Mouse (Mus musculus): ENCODE data around the gene Optn. TPM values are rescaled to one million over a fixed set of nuclear protein-coding genes. Genes with fewer than 3 reads are reported as not detected.

The Optn gene
- polyA plus RNA-seq, 1 experiment = 13.3 TPM

GRCm38 (mm10) chr2:5058436-5058835 is 5.4 kb downstream of the Optn start:
- Histone ChIP-seq H3K27me3 (ENCODE audit: control insufficient read depth, insufficient read depth, low read length, poor library complexity, severe bottlenecking) (no peaks in the 10 kb centered on the region; the same call in 1 of the 2 replicates), H3K4me1 (ENCODE audit: control insufficient read depth, insufficient read depth, low read length) (no peaks in the 10 kb centered on the region), H3K4me3 (ENCODE audit: low read depth, low read length) (no peak overlapping the region), H3K27ac (ENCODE audit: insufficient read depth, low read length) (no peak overlapping the region), H3K36me3 (ENCODE audit: control insufficient read depth, insufficient read depth, low read length, poor library complexity, severe bottlenecking) (no peaks in the 10 kb centered on the region), H3K9me3 (replicated peaks; ENCODE audit: control insufficient read depth, insufficient read depth, low read length, poor library complexity, severe bottlenecking) (no peaks in the 10 kb centered on the region), H3K9ac (ENCODE audit: low read depth, poor library complexity, severe bottlenecking) (no peak overlapping the region)
- TF ChIP-seq CTCF (IDR thresholded peaks at IDR 0.05; ENCODE audit: low read depth, low read length) = no peak
- no peak for TF ChIP-seq EP300 (IDR thresholded peaks at IDR 0.05; ENCODE audit: insufficient read depth, low read depth, low read length)
- TF ChIP-seq POLR2A (IDR thresholded peaks at IDR 0.05; ENCODE audit: insufficient read depth, low read length) = no peak

- H3K27me3 ChIP-seq (ENCODE audit: control insufficient read depth, insufficient read depth, low read length, poor library complexity, severe bottlenecking) = no peaks in the 10 kb centered on the region
- no peak overlapping the region for H3K27ac ChIP-seq (ENCODE audit: insufficient read depth, low read length)
- TF ChIP-seq EP300 (IDR thresholded peaks at IDR 0.05; ENCODE audit: insufficient read depth, low read depth, low read length) (no peak), POLR2A (IDR thresholded peaks at IDR 0.05; ENCODE audit: insufficient read depth, low read length) (no peak), CTCF (IDR thresholded peaks at IDR 0.05; ENCODE audit: low read depth, low read length) (no peak)
- peaks cover 5% of the 10 kb centered on the region for H3K9me3 ChIP-seq (replicated peaks; ENCODE audit: control insufficient read depth, insufficient read depth, low read length, poor library complexity, severe bottlenecking)
- H3K9ac ChIP-seq (ENCODE audit: low read depth, poor library complexity, severe bottlenecking) = no peak overlapping the region
- no peak overlapping the region for H3K4me3 ChIP-seq (ENCODE audit: low read depth, low read length)
- no peaks in the 10 kb centered on the region for H3K4me1 ChIP-seq (ENCODE audit: control insufficient read depth, insufficient read depth, low read length)
- H3K36me3 ChIP-seq (ENCODE audit: control insufficient read depth, insufficient read depth, low read length, poor library complexity, severe bottlenecking) = no peaks in the 10 kb centered on the region
Measured at GRCm38 (mm10) chr2:5050562-5050961, 13.3 kb downstream of the Optn start.

- Histone ChIP-seq H3K9ac (ENCODE audit: low read depth, poor library complexity, severe bottlenecking) (no peak overlapping the region), H3K27me3 (ENCODE audit: control insufficient read depth, insufficient read depth, low read length, poor library complexity, severe bottlenecking) (no peaks in the 10 kb centered on the region), H3K4me3 (ENCODE audit: low read depth, low read length) (no peak overlapping the region), H3K9me3 (replicated peaks; ENCODE audit: control insufficient read depth, insufficient read depth, low read length, poor library complexity, severe bottlenecking) (no peaks in the 10 kb centered on the region), H3K4me1 (ENCODE audit: control insufficient read depth, insufficient read depth, low read length) (peaks cover 3% of the 10 kb centered on the region), H3K36me3 (ENCODE audit: control insufficient read depth, insufficient read depth, low read length, poor library complexity, severe bottlenecking) (no peaks in the 10 kb centered on the region), H3K27ac (ENCODE audit: insufficient read depth, low read length) (no peak overlapping the region)
- TF ChIP-seq CTCF (IDR thresholded peaks at IDR 0.05; ENCODE audit: low read depth, low read length) (no peak), POLR2A (IDR thresholded peaks at IDR 0.05; ENCODE audit: insufficient read depth, low read length) (no peak), EP300 (IDR thresholded peaks at IDR 0.05; ENCODE audit: insufficient read depth, low read depth, low read length) (no peak)
Measured at GRCm38 (mm10) chr2:5047016-5047415, 16.8 kb downstream of the Optn start.

- Histone ChIP-seq H3K9ac (ENCODE audit: low read depth, poor library complexity, severe bottlenecking) (peak overlapping the region; percentile 33; the same call in 1 of the 2 replicates), H3K4me1 (ENCODE audit: control insufficient read depth, insufficient read depth, low read length) (peaks cover 3% of the 10 kb centered on the region), H3K4me3 (ENCODE audit: low read depth, low read length) (no peak overlapping the region), H3K36me3 (ENCODE audit: control insufficient read depth, insufficient read depth, low read length, poor library complexity, severe bottlenecking) (no peaks in the 10 kb centered on the region), H3K9me3 (replicated peaks; ENCODE audit: control insufficient read depth, insufficient read depth, low read length, poor library complexity, severe bottlenecking) (no peaks in the 10 kb centered on the region), H3K27me3 (ENCODE audit: control insufficient read depth, insufficient read depth, low read length, poor library complexity, severe bottlenecking) (no peaks in the 10 kb centered on the region), H3K27ac (ENCODE audit: insufficient read depth, low read length) (peak overlapping the region; percentile 70)
- TF ChIP-seq CTCF (IDR thresholded peaks at IDR 0.05; ENCODE audit: low read depth, low read length) (no peak), EP300 (IDR thresholded peaks at IDR 0.05; ENCODE audit: insufficient read depth, low read depth, low read length) (no peak), POLR2A (IDR thresholded peaks at IDR 0.05; ENCODE audit: insufficient read depth, low read length) (no peak)
Measured at GRCm38 (mm10) chr2:5045269-5045965, 18.4 kb downstream of the Optn start.

GRCm38 (mm10) chr2:5044321-5044720 is 19.5 kb downstream of the Optn start:
- Histone ChIP-seq H3K27ac (ENCODE audit: insufficient read depth, low read length) (peak overlapping the region; percentile 30; the same call in 1 of the 2 replicates), H3K9me3 (replicated peaks; ENCODE audit: control insufficient read depth, insufficient read depth, low read length, poor library complexity, severe bottlenecking) (no peaks in the 10 kb centered on the region), H3K9ac (ENCODE audit: low read depth, poor library complexity, severe bottlenecking) (no peak overlapping the region), H3K27me3 (ENCODE audit: control insufficient read depth, insufficient read depth, low read length, poor library complexity, severe bottlenecking) (no peaks in the 10 kb centered on the region), H3K4me3 (ENCODE audit: low read depth, low read length) (no peak overlapping the region), H3K4me1 (ENCODE audit: control insufficient read depth, insufficient read depth, low read length) (peaks cover 3% of the 10 kb centered on the region), H3K36me3 (ENCODE audit: control insufficient read depth, insufficient read depth, low read length, poor library complexity, severe bottlenecking) (no peaks in the 10 kb centered on the region)
- TF ChIP-seq POLR2A (IDR thresholded peaks at IDR 0.05; ENCODE audit: insufficient read depth, low read length) = no peak
- peak; percentile 91 for TF ChIP-seq EP300 (IDR thresholded peaks at IDR 0.05; ENCODE audit: insufficient read depth, low read depth, low read length)

GRCm38 (mm10) chr2:5043476-5043761 is 20.4 kb downstream of the Optn start:
- no peak overlapping the region for H3K4me3 ChIP-seq (ENCODE audit: low read depth, low read length)
- H3K4me1 ChIP-seq (ENCODE audit: control insufficient read depth, insufficient read depth, low read length) = peaks cover 3% of the 10 kb centered on the region
- no peaks in the 10 kb centered on the region for H3K36me3 ChIP-seq (ENCODE audit: control insufficient read depth, insufficient read depth, low read length, poor library complexity, severe bottlenecking)
- no peaks in the 10 kb centered on the region for H3K9me3 ChIP-seq (replicated peaks; ENCODE audit: control insufficient read depth, insufficient read depth, low read length, poor library complexity, severe bottlenecking)
- TF ChIP-seq CTCF (IDR thresholded peaks at IDR 0.05; ENCODE audit: low read depth, low read length) = no peak
- no peak for TF ChIP-seq POLR2A (IDR thresholded peaks at IDR 0.05; ENCODE audit: insufficient read depth, low read length)
- no peak for TF ChIP-seq EP300 (IDR thresholded peaks at IDR 0.05; ENCODE audit: insufficient read depth, low read depth, low read length)
- H3K27ac ChIP-seq (ENCODE audit: insufficient read depth, low read length) = 0 out of 2 replicates have a peak overlapping the region, but pooled peaks have one; percentile 30
- no peak overlapping the region for H3K9ac ChIP-seq (ENCODE audit: low read depth, poor library complexity, severe bottlenecking)
- no peaks in the 10 kb centered on the region for H3K27me3 ChIP-seq (ENCODE audit: control insufficient read depth, insufficient read depth, low read length, poor library complexity, severe bottlenecking)

All from ES-Bruce4 (cell line).